Mouse (Mus musculus) embryonic facial prominence, embryonic 14.5 days (tissue): ENCODE measurements at regions not wholly inside any gene's neighbourhood (a gene's known extent, or its start where the extent isn't known, plus 50 kb on each side); places are given as distances from the start of the nearest gene placed in this dataset.

Experiments
- ATAC-seq: fragments of 200-750 bp; cut with Nextera tagmentation; 2 replicates; pipeline ENCODE4 v1.8.0; 2017; ENCODE audit warnings: low read depth, moderate number of reproducible peaks, moderate TSS enrichment
- DNase-seq: peaks from one replicate; pipeline ENCODE4 v3.0.0-alpha.2; 2015; ENCODE audit warnings: low spot score
- H3K27ac ChIP-seq: fragments of 300-500 bp; sonication (generic); replicated peaks from 2 replicates; pipeline ENCODE4 v1.5.1; 2014; ENCODE audit warnings: low read depth, mild to moderate bottlenecking, low read length, moderate library complexity
- H3K27me3 ChIP-seq: fragments of 300-500 bp; sonication (generic); replicated peaks from 2 replicates; pipeline ENCODE4 v1.6.1; 2014; ENCODE audit warnings: low read length; ENCODE audit not compliant: control insufficient read depth, insufficient read depth
- H3K36me3 ChIP-seq: fragments of 300-500 bp; sonication (generic); 2 replicates; pipeline ENCODE4 v1.6.1; 2014; ENCODE audit warnings: low read length, mixed read lengths; ENCODE audit not compliant: control insufficient read depth, insufficient read depth
- H3K4me1 ChIP-seq: fragments of 300-500 bp; sonication (generic); 2 replicates; pipeline ENCODE4 v1.6.1; 2014; ENCODE audit warnings: antibody characterized with exemption, low read length; ENCODE audit not compliant: control insufficient read depth, insufficient read depth
- H3K4me2 ChIP-seq: fragments of 300-500 bp; sonication (generic); 2 replicates; pipeline ENCODE4 v1.6.1; 2014; ENCODE audit warnings: low read depth, mild to moderate bottlenecking, low read length, moderate library complexity, mixed read lengths
- H3K4me3 ChIP-seq: fragments of 300-500 bp; sonication (generic); 2 replicates; pipeline ENCODE4 v1.5.1; 2014; ENCODE audit warnings: low read depth, mild to moderate bottlenecking, low read length
- H3K9ac ChIP-seq: fragments of 300-500 bp; sonication (generic); 2 replicates; pipeline ENCODE4 v1.6.1; 2014; ENCODE audit warnings: low read depth, mild to moderate bottlenecking, low read length, moderate library complexity, mixed read lengths
- H3K9me3 ChIP-seq: fragments of 300-500 bp; sonication (generic); 2 replicates; pipeline ENCODE4 v1.6.1; 2016; ENCODE audit warnings: low read length; ENCODE audit not compliant: control insufficient read depth
- WGBS: fragments of 180-500 bp; shearing (Covaris S2); extraction: QIAGEN DNeasy Blood & Tissue Kit; methylation state at CpG from one replicate; pipeline ENCODE4 v1.1.7; 2014; 5-methylcytosine and 5-hydroxymethylcytosine counted together

DNA sequence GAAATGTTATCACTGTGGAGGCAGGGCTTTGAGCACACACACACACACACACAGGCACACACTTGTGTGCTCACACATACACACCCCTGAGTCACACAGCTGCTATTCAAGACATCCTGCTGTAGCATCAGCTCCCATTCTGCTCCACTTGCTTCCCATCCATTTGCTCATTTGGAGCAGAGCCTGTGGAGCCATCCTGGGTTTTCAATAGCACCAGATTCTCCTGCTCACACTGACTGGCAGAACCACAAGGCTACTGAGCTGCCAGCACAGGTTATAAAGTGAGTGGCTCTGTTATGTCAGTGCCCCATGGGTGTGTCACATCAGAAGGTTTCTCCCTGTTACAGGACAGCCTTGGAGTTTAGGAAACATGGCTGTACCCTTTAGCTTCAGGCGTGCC is 273.7 kb downstream of the Fzd1 start:
- Histone ChIP-seq H3K9ac (no peak overlapping the region), H3K36me3 (no peaks in the 10 kb centered on the region), H3K4me2 (0 out of 2 replicates have a peak overlapping the region, but pooled peaks have one; percentile 4), H3K27ac (peak overlapping the region; percentile 62; the same call in 1 of the 2 replicates), H3K4me1 (peaks cover 30% of the 10 kb centered on the region; the same call in 1 of the 2 replicates), H3K27me3 (no peaks in the 10 kb centered on the region), H3K4me3 (no peak overlapping the region), H3K9me3 (no peaks in the 10 kb centered on the region)
- 32% methylated on average over 1 of the region's 1 CpGs for WGBS
- no peak for DNase-seq
- no peak for ATAC-seq

DNA sequence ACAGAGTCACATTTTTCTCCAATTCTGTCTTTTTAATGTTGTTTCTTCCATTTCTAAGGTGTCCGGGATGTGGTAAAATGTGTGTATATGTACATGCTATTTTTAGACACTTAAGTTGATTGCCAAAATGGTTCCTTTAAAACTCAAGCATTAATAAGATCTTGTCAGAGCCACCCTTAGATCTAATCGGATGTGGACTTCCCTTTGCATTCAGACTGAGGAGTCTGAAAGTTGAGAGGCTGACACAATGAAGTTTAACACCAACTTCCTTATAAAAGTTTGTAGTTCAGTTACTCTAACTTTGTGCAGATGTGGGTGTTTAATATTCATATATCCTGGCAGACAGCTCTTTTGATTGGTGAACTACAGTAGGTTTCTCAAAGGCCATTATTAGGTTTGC is 282.1 kb downstream of the Mterf1b start:
- Histone ChIP-seq H3K27ac (no peak overlapping the region), H3K9me3 (no peaks in the 10 kb centered on the region), H3K4me3 (no peak overlapping the region), H3K27me3 (no peaks in the 10 kb centered on the region), H3K4me1 (no peaks in the 10 kb centered on the region), H3K4me2 (no peak overlapping the region), H3K9ac (no peak overlapping the region), H3K36me3 (no peaks in the 10 kb centered on the region)
- ATAC-seq, result no peak
- DNase-seq, result no peak
- 72% methylated on average over 2 of the region's 2 CpGs for WGBS
